Mouse (Mus musculus): ENCODE data around the gene Snx15. TPM values are rescaled to one million over a fixed set of nuclear protein-coding genes. Genes with fewer than 3 reads are reported as not detected.
A peak's percentile ranks its signal among the peaks of the same experiment; 100 is the strongest.

Gene Snx15
- polyA plus RNA-seq, 1 experiment, result 13.7 TPM

- no peaks in the 10 kb centered on the region for H3K27me3 ChIP-seq (ENCODE audit: control insufficient read depth, insufficient read depth, low read length)
- peak overlapping the region; percentile 80 for H3K27ac ChIP-seq (ENCODE audit: control insufficient read depth, insufficient read depth, low read depth, low read length)
- no peak for TF ChIP-seq CTCF (IDR thresholded peaks at IDR 0.05; ENCODE audit: control insufficient read depth, insufficient read depth, insufficient replicate concordance, low read depth, low read length)
- no peak for TF ChIP-seq POLR2A (IDR thresholded peaks at IDR 0.05; ENCODE audit: control insufficient read depth, low read depth, low read length)
- H3K4me1 ChIP-seq (ENCODE audit: control insufficient read depth, insufficient read depth, low read length), result peaks cover 9% of the 10 kb centered on the region
- peak overlapping the region; percentile 83 for H3K4me3 ChIP-seq (ENCODE audit: control insufficient read depth, low read depth, low read length)
- no peaks in the 10 kb centered on the region; the same call in 1 of the 2 replicates for H3K36me3 ChIP-seq (ENCODE audit: control insufficient read depth, insufficient read depth, low read length)
Observed at GRCm38 (mm10) chr19:6118677-6119185, 9.4 kb downstream of the Snx15 start.

DNA sequence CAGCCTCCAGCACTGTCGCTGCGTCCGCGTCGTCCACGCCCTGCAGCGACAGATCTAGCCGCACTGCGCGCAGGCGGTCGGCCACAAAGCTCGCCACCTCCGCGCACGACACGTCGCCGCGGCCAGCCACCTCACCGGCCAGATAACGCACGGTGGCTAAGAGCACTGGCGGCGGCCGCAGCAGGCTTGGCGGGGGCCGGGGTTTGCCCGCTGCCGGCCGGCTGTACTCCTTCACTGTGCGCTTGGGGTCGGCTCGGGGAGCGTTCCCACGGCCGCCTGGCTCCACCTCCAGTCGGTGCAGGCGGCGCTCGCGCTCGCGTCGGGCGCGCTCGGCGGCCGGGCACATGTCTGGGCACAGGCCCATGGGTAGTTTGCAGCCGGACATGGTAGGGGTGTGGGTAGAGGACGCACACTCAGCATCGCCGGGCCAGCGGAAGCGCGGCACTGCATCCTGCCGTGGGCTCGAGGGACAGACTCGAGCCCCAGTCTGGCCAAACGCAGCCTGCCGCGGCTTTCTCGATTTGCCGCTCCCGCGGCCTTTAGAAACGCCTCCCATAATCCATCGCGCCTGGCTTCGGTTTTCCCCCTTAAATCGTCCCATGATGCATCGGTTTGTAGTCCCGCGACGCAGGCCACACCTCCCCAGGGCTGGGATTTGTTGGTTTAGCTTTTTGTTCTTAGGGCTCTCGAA is 10.0 kb downstream of the Snx15 start, which contains the start of gene Sac3d1:
TSS of gene Sac3d1 (minus strand) at position 665 of the 691 bp plus-strand sequence.
- no peak for TF ChIP-seq CTCF (IDR thresholded peaks at IDR 0.05; ENCODE audit: control insufficient read depth, insufficient read depth, insufficient replicate concordance, low read depth, low read length)
- TF ChIP-seq POLR2A (IDR thresholded peaks at IDR 0.05; ENCODE audit: control insufficient read depth, low read depth, low read length), result peak; percentile 74
- Histone ChIP-seq H3K4me3 (ENCODE audit: control insufficient read depth, low read depth, low read length) (peak within 1 kb of the TSS; percentile 83), H3K27me3 (ENCODE audit: control insufficient read depth, insufficient read depth, low read length) (no peaks in the 10 kb centered on the region)

DNA sequence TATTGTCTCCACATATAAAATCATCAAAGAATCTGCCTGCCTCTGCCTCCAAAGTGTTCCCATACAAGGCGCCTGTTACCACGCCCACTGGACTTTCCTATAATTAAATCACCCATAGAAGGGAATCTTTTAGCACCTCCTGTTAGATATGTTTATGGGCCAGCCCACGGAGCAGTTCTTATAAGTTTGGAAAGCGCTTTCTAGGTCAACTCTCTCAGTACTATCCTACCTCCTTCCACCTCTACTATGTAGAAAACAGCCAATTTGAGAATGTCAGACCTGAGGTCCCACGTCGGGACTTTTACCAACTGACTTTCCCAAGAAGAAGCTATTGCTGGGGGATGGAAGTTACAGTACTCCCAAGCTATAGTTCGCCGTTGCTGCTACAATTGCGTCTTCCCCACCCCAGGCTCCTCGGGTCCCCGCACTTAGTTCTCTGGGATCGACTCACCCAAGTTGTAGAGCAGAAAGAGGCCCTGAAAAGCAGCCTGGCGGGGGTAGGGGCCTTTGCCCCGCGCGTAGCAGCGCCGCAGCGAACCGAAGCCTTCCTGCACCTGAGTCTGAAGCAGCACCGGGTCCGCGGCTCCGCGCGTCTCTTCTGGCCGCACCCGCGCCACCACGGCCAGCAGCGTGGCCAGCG is 10.6 kb downstream of the Snx15 start:
- no peak for TF ChIP-seq POLR2A (IDR thresholded peaks at IDR 0.05; ENCODE audit: control insufficient read depth, low read depth, low read length)
- no peak for TF ChIP-seq CTCF (IDR thresholded peaks at IDR 0.05; ENCODE audit: control insufficient read depth, insufficient read depth, insufficient replicate concordance, low read depth, low read length)
- Histone ChIP-seq H3K36me3 (ENCODE audit: control insufficient read depth, insufficient read depth, low read length) (no peaks in the 10 kb centered on the region; the same call in 1 of the 2 replicates), H3K4me1 (ENCODE audit: control insufficient read depth, insufficient read depth, low read length) (peaks cover 9% of the 10 kb centered on the region), H3K27me3 (ENCODE audit: control insufficient read depth, insufficient read depth, low read length) (no peaks in the 10 kb centered on the region), H3K27ac (ENCODE audit: control insufficient read depth, insufficient read depth, low read depth, low read length) (peak overlapping the region; percentile 80), H3K4me3 (ENCODE audit: control insufficient read depth, low read depth, low read length) (peak overlapping the region; percentile 83)

More for the DNA sequence above, 10.0 kb downstream of the Snx15 start, which contains the start of gene Sac3d1:
- Histone ChIP-seq H3K36me3 (ENCODE audit: control insufficient read depth, insufficient read depth, low read length) (no peaks in the 10 kb centered on the region; the same call in 1 of the 2 replicates), H3K27ac (ENCODE audit: control insufficient read depth, insufficient read depth, low read depth, low read length) (peak within 1 kb of the TSS; percentile 80), H3K4me1 (ENCODE audit: control insufficient read depth, insufficient read depth, low read length) (peaks cover 9% of the 10 kb centered on the region)

DNA sequence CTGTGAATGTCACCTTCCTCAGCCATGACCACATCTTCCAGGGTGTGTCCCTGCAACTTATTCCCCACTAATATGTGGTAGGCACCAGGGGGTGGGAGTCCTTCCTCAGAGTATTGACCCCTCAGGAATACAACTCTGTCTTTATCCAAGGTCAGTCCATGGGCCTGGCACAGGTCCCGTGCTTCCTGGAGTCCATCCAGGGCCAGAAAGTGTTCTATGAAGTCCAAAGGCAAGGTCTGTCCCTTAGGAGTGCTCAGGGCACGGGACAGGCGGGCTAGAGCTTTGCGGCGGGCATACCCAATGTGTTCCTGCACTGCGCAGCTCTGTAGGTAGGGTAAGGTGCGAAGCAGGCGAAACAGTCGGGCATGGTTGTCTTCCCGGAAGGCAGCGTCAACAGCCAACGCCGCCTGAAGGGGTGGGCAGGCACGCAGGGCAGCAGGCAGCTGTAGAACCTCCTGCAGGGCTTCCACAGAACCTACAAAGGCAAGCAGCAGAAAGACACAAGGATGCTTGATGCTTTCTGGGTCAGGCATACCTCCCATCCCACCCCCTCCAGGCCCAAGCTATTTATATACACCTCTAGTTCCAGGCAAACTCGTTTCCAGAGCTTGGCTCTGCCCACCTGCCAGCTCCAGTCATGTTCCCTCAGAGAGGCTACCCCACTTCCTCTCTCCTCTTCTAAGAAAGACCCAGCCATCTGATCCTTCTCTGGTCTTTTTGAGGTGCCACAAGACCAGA is 11.8 kb downstream of the Snx15 start:
- Histone ChIP-seq H3K27ac (ENCODE audit: control insufficient read depth, insufficient read depth, low read depth, low read length) (no peak overlapping the region), H3K36me3 (ENCODE audit: control insufficient read depth, insufficient read depth, low read length) (no peaks in the 10 kb centered on the region; the same call in 1 of the 2 replicates), H3K4me1 (ENCODE audit: control insufficient read depth, insufficient read depth, low read length) (peaks cover 6% of the 10 kb centered on the region), H3K4me3 (ENCODE audit: control insufficient read depth, low read depth, low read length) (no peak overlapping the region; the same call in none of the 2 replicates), H3K27me3 (ENCODE audit: control insufficient read depth, insufficient read depth, low read length) (no peaks in the 10 kb centered on the region)
- TF ChIP-seq POLR2A (IDR thresholded peaks at IDR 0.05; ENCODE audit: control insufficient read depth, low read depth, low read length) (no peak), CTCF (IDR thresholded peaks at IDR 0.05; ENCODE audit: control insufficient read depth, insufficient read depth, insufficient replicate concordance, low read depth, low read length) (no peak)

DNA sequence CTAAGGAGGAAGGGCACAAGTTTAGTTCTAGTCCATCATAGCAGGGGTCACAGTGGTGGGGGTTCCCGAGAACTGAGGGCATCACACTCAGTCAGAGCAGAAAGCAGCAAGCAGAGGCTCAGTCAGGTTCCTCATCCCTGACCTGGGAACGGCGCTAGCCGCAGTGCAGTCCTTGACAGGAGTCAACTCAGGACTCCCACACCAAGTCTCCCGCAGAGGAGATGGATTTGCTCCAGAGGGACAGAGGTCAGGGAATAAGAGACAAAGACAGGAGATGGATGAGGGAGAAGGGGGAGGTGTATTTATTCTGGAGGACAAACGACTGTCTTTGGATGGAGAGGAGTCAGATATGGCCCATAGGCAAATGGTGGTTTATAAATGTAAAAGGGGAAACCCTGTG is 15.0 kb downstream of the Snx15 start:
- Histone ChIP-seq H3K4me3 (ENCODE audit: control insufficient read depth, low read depth, low read length) (no peak overlapping the region), H3K27ac (ENCODE audit: control insufficient read depth, insufficient read depth, low read depth, low read length) (no peak overlapping the region), H3K36me3 (ENCODE audit: control insufficient read depth, insufficient read depth, low read length) (no peaks in the 10 kb centered on the region; the same call in 1 of the 2 replicates), H3K4me1 (ENCODE audit: control insufficient read depth, insufficient read depth, low read length) (no peaks in the 10 kb centered on the region; the same call in none of the 2 replicates), H3K27me3 (ENCODE audit: control insufficient read depth, insufficient read depth, low read length) (no peaks in the 10 kb centered on the region)
- no peak for TF ChIP-seq POLR2A (IDR thresholded peaks at IDR 0.05; ENCODE audit: control insufficient read depth, low read depth, low read length)
- no peak for TF ChIP-seq CTCF (IDR thresholded peaks at IDR 0.05; ENCODE audit: control insufficient read depth, insufficient read depth, insufficient replicate concordance, low read depth, low read length)

GRCm38 (mm10) chr19:6105586-6105985 is 22.5 kb downstream of the Snx15 start, which contains the start of gene Naaladl1:
Gene Naaladl1, plus strand, starts transcription at chr19:6105782.
- H3K4me3 ChIP-seq (ENCODE audit: control insufficient read depth, low read depth, low read length), result no peak within 1 kb of the TSS
- TF ChIP-seq POLR2A (IDR thresholded peaks at IDR 0.05; ENCODE audit: control insufficient read depth, low read depth, low read length) (no peak), CTCF (IDR thresholded peaks at IDR 0.05; ENCODE audit: control insufficient read depth, insufficient read depth, insufficient replicate concordance, low read depth, low read length) (no peak)
- H3K36me3 ChIP-seq (ENCODE audit: control insufficient read depth, insufficient read depth, low read length), result no peaks in the 10 kb centered on the region
- no peak within 1 kb of the TSS for H3K27ac ChIP-seq (ENCODE audit: control insufficient read depth, insufficient read depth, low read depth, low read length)
- no peaks in the 10 kb centered on the region for H3K27me3 ChIP-seq (ENCODE audit: control insufficient read depth, insufficient read depth, low read length)
- peaks cover 3% of the 10 kb centered on the region for H3K4me1 ChIP-seq (ENCODE audit: control insufficient read depth, insufficient read depth, low read length)
